Mouse (Mus musculus): ENCODE data around the gene Ppfia1.

The Ppfia1 gene

DNA sequence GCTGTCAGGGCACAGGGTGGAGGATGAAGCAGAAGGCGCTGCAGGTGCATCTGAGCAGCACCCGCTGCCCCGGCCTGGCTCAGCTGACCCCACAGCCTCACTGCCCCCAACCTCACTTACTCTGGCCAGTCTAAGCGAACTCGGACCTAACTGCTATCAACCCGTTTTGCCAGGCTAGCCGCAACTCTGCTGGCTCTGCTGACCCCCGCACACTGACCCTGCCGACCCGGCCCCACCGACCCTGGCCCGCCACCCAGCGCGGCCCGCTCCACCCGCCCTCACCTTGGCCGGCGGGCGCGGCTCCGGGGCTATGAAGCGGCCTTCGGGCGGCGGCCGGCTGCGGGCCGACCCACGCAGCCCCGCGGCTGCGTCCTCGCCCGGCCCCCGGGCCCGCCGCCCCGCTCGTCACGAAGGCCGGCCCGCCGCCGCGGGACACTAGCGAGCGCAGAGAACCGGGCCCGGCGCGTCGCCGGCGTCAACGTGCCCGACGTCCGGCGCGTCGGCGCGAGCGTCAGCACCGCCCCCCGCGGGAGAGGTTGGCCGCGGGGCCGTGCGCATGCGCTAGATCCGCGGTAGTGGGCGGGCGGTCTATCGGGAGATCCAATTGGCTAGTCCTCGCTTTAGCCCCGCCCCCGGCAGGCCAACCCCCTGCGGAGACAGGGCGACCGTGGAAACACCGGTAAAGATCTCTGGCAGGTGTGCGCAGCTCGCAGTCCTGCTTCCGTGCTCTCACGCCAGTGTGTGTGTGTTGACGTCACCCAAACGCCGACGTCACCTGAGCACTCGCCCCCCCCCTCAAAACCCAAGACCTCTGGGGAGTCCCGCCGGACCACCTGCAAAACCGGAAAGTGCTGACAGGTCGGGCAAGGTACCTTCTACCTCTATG, at the start of gene Ppfia1:
Gene Ppfia1 (minus strand): TSS at position 493 of the 886 bp plus-strand sequence.
- peak; percentile 98 to 99 for DNase-seq (ENCODE audit: low spot score in 2 of 2)

DNA sequence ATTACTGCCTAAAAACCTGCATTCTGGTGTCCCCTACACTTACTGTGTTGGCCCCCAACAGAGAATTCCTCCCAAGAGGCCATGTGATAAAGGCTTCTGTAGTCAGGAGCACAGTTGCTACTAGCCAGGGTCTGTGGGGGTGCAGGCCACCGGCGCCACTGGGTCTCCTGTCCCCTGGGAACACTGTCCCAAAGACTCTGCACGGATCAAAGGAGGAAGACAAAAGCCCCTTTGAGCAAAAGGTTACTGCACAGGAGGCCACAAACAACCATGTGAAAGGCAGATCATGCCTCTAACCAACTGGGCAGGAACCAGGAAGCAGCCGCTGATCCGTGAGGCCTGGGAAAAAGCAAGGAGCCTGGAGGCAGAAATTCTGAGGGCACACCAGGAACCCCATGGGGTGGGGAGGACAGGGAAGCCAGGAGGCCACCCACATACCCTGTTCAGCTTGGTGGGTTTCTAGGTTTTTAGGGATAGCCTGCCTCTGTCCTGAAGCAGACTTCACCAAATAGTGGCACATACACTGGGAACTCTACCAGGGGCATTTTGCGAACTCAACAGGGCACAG, 46.9 kb upstream of the Ppfia1 start:
- DNase-seq (ENCODE audit: low spot score in 2 of 2), result no peak

DNA sequence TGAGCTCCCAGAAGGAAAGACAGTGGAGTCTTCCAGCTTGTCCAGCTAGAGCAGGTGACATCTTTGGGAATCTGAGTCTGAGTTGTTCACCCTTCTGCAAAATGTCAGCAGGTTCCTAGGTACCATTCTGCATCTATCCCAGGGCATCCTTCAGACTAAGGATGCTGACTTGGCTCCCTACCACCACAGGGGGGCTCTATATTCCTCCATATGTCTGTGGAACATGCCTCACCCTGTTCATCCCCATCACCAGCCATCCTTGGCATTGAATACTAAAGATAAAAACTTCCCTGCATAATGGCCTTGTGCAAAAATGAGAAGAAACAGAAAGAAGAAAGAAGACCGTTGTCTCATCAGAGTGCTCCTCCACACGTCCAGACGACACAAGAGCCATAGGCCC, 36.0 kb upstream of the Ppfia1 start:
- no peak for DNase-seq (ENCODE audit: low spot score in 2 of 2)

DNA sequence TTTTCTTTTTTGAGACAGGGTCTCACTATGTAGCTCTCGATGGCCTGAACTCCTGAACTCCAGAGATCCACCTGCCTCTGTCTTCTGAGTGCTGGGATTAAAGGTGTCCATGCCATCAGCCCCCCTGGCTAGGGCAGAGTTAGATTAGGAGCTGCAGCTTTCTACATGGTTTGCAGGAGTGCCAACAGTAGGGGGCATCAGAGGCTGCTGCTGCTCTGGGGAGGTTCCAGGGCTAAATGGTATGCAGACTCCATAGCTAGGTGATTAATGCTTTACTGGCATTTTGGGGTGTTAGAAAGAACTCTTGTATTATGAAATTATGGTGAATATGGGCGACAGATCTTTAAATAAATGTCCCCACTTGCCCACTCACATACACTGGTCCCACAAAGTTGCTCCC, 33.8 kb upstream of the Ppfia1 start:
- DNase-seq (ENCODE audit: low spot score in 2 of 2), result no peak

DNA sequence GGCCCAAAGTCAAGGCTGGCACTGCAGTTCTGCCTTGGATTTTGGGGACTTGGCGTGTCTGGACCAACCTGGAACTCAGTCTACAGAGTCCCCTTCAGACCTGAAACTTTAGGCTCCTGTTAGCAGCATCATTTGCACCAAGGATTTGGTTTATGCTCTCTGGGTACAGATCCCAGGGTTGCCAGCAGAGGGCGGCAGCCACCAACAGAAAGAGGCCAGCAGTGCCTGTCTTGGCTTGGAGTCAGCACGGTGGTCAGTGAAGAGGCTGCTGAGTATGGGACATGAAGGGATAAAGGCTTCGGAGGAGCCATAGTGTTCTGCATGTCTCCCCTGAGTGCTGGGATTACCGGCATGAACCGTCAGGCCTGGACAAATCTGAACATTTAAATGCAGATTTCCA, 32.1 kb upstream of the Ppfia1 start:
- DNase-seq (ENCODE audit: low spot score in 2 of 2), result peak; percentile 25 to 39

DNA sequence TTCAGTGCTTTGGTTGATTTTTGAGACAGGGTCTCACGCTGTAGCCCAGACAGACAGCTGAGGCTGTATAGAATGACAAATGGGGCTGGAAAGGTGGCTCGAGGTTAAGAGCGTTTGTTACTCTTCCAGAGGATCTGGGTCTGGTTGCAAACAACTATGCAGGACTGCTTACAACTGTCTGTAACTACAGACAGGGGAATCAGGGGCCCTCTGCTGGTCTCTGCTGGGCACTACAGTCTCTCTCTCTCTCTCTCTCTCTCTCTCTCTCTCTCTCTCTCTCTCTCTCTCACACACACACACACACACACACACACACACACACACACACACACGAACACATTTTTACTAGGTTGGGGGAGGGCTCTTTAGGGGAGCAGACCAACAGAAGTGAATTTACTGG, 30.1 kb upstream of the Ppfia1 start:
- peak; percentile 12 to 49 for DNase-seq (ENCODE audit: low spot score in 2 of 2)

DNA sequence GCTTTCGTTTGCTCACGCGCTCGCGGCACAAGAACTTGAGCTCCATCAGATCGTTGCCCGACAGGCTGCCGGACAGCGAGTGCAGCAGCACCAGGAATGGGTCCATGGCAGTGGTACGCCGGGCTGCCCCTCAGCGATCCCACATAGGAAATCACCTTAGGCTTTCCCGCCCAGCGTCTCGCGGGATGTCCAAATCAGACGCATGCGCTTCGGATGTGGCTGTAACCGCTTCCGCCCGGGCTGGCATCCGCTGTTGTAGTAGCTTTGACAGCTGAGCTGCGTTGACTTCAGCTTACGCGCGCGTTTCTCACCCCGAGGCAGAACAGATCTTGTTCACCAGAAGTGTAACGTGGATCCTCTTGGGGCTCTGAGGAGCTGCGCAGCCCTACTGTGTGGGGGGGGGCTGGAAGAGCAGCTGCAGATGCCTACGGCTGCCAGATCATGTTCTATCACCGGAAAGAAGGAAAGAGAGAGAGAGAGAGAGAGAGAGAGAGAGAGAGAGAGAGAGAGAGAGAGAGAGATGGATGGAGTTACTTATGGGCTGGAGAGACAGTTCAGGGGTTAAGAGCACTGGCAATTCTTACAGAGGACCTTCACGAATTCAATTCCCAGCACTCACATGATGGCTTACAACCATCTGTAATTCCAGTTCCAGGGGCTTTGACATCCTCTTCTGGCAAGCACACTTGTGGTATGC, 28.9 kb upstream of the Ppfia1 start, which contains the start of gene Fadd:
Gene Fadd (minus strand): TSS at position 180 of the 697 bp plus-strand sequence.
- DNase-seq (ENCODE audit: low spot score in 2 of 2), result peak; percentile 82 to 89

DNA sequence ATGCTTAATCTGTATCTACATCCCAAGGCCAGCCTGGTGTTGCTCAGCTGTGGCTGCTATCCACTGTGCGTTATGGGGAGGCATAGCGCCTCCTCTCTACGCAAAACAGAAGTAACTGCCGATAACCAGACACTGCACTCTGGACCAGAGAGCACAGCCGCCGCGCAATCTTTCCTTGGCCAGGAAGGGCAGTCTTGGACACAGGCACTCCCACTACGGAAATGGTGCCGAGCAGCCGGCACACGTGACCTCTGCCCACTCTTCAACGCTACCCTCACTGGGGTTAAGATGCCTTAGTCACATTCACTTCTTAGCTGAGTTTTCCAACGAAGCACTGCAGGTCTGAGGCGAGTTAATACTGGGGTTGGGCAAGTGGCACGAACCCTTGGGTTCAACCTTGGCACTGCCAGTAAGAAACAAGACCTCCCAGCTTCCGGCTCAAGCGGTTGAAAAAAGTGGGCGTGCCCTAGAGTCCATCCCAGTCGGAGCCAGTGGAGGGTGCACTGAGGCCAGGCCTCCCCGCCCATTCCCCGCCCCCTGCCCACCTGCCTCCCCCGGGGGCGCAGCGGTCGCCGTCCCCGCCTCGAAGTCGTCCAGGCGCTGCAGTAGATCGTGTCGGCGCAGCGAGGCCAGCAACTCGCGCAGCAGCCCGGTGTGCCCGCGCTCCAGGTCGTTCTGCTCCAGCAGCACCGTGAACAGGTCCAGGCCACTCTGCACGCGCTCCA, 28.2 kb upstream of the Ppfia1 start:
- peak; percentile 48 to 59 for DNase-seq (ENCODE audit: low spot score in 2 of 2)

DNA sequence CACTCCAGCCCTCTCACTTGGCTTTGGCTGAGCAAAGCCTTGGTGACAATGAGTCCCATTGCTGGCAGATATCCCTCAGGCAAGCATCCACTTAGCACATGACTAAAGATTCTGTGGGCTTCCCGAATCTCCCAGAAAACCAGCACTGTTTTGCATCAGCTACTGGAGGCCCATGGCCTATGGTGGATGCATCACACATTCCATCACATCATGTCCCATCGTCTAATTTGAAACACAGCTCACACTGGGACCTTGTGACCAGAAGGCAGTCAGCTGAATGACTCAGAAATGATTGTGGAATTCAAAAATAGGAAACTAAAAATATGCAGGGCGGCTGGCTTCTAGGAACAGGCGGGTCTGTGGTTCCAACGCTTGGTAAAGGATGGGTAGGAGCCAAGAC, 24.3 kb upstream of the Ppfia1 start:
- DNase-seq (ENCODE audit: low spot score in 2 of 2), result no peak

DNA sequence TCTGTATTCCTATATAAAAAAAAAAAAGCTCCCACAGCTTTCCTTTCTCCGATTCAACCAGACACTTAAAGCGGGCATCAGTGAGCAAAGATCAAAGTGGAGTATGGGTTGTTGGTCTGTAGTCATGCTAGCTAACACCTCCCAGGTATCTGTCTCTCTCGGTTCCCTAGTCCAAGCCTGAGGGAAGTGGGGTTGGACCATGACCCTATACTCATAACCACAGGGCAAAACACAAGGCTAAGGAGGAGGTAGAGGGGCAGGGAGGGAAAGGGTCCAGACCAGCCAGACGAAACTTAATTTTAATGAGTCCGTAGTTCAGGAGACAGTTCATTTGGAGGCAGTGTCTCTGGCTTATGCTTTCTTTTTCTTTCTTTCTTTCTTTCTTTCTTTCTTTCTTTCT, 18.7 kb upstream of the Ppfia1 start:
- DNase-seq (ENCODE audit: low spot score in 2 of 2), result no peak

DNA sequence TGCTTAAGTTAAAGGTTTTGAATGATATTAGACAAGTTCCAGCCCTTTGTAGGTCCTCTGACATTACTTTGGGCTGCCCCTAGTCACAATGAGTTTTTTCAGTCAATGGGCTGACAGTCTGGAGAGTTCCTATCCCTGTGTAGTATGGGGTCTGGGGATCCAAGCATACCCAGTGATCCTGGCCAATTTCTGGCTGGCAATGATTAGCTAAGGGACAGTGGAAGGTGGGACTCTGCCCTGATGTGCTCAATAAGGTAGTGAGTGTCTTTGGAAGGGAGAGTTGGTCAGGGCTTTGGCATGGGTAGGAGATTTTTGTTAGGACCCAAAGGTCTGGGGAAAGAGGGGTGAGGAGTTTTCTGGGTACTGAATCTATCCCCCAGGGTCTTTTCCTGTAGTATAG, 18.1 kb upstream of the Ppfia1 start:
- DNase-seq (ENCODE audit: low spot score in 2 of 2), result no peak

DNA sequence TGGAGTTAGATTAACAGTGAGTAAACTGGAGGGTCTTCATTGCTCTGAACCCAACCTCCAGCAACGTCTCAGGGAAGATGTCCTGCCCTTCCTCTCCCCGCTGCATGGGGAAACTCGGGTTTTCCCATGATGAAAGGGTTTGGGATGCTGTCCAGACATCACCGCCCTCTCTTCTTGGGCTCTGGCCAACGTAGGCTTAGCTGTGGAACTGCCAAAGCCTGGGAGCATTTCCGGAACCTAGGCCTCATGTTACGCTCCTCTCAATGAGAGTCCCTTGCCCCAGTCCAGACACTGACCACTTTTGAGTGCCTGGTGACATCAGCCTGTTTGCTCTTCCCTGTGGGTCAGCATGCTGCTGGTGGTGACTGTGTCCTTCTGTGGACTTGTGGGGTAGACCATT, 15.9 kb upstream of the Ppfia1 start:
- no peak for DNase-seq (ENCODE audit: low spot score in 2 of 2)

DNA sequence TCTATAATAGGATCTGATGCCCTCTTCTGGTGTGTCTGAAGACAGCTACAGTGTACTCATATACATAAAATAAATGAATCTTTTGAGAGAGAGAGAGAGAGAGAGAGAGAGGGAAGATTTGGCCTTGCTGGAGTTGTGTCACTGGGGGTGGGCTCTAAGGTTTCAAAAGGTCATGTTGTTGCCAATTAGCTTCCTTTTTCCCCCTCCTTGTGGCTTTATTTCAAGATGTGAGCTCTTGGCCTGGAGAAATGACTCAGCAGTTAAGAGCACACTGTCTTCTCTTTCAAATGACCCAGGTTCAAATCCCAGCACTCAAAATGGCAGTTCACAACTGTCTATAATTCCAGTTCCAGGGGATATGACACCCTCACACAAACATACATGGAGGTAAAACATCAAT, 14.6 kb upstream of the Ppfia1 start:
- no peak for DNase-seq (ENCODE audit: low spot score in 2 of 2)

DNA sequence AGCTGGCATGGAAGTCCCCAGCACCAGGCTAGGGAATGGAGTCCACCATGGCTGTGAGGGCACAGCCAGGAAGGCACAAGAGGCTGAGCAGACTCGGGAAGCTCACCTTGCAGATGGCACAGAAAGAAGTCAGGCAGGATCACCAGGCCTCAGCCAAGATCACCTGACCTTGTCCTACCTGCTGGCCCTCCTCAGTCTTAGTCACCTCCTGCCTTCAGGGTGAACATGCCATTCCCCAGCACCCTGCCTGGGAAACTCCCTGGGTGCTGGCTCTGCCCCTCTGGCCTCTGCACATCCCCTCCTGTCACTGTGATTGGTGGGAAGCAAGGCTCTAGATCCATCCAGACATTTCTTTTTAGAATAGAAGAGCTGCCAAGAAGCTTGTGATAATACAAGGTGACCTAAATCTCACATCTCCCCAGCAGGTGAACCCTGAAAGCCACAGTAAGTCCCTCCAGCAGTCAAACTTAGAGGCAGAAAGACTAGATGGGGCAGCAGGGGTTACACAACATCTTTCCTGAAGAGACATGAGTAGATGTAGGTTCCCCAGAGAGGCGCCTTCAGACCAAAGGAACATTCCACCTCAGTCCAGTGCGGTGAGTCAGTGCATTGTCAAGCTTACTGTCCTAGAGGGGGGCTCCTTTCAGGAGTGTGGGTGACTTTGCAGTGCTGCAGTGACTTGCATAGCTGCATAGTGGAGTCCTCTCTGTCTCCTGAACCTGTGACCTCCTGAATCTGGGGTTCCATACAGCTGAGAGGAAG, 13.6 kb upstream of the Ppfia1 start:
- no peak for DNase-seq (ENCODE audit: low spot score in 2 of 2)

DNA sequence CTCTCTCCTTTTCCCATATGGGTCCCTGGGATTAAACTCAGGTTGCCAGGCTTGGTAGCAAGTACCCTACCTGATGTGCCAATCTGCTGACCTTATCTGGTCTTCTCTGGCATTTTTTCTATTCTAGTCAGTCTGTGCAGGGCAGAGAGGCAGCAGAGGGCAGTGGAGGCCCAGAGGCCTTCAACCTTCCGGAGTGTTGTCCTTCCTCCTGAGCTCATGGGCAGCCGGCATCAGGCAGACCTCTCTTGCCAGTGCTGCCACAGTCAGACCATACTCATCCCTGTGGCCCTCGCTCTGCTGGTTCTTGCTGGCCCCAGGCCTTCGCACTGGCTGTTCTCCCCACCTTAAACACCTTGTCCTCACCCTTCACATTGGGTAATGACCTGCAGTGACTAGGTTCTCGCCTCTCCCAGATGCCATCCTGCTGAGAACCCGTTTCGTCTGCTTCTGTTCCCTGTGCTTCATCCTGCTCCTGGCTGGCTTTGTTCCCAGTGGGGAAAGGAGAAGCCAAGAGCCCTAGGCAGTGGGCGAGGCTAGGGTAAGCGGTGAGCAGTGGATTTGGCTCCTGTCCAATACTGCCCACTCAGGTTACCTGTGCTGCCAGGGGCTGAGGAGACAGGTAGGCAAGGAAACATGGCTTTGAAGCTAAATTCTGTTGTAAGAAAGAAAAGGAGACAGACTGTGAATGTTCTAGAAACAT, 10.1 kb upstream of the Ppfia1 start:
- no peak for DNase-seq (ENCODE audit: low spot score in 2 of 2)

DNA sequence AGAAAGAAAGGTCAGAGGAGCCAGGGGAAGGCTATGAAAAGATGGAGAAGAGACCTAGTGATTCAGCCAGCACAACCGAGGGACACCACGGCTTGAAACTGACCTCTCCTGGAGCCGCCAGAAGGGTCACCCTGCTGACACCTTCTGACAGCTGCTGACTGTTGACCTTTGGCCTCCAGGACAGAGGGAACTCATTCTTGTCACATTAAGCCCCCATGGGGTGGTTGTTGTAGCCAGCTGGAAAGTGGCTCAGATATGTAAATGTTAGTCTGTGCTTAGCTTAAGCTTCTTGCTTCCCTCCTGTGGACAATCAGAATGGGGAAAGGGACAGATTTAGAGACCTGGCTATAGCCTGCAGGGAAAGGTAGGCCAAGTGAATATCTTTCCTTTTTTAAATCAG, 8.5 kb upstream of the Ppfia1 start:
- no peak for DNase-seq (ENCODE audit: low spot score in 2 of 2)

DNA sequence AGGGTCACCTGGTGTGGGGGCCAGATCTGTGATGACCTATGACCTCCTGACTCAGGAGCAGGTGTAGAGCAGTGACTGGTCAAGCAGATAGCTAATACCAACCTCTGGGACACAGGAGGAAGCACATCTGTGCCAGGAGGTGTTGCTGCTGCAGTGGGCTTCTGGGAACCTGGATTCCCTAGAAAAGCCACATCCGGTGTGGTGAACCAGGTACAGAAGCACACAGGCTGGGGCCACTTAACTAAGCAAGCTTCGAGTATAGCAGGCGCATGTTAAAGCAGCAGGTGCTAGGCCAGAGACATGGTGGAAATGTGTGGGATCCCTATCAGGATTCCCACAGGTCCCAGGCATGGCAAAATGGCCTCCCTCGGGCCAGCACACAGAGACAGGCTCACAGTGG, 7.1 kb upstream of the Ppfia1 start:
- DNase-seq (ENCODE audit: low spot score in 2 of 2), result no peak

DNA sequence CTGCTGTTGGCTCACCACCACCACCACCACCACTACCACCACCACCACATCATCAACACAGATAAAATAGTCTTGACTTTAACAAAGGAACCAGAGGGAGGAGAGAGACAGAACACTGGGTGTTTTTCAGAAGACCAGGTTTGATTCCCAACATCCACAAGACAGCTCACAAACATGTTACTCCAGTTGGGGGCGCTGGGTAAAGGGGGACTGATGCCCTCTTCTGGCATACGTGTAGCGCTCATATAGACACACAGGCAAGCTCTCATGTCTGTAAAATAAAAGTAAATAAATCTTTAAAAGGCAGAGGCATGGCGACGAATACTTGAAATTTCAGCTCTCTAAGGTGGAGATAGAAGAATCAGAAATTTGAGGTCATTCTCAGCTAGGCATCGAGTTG, 5.0 kb upstream of the Ppfia1 start:
- no peak for DNase-seq (ENCODE audit: low spot score in 2 of 2)

DNA sequence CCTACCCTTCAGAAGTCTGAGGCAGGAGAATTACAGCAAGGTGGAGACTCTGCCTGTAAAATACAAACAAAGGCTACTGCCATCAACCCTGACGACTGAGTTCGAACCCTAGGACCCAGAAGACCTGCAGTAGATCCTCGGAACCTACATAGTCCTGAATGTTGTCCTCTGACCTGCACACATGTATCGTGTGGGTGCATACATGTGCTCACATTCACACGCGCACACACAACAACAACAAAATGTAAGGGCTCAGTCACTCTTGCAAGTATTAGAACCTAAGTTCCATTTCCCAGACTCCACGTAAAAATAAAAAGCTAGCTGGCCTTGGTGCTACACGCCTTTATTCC, 569 bp upstream of the Ppfia1 start:
- DNase-seq (ENCODE audit: low spot score in 2 of 2), result no peak

DNA sequence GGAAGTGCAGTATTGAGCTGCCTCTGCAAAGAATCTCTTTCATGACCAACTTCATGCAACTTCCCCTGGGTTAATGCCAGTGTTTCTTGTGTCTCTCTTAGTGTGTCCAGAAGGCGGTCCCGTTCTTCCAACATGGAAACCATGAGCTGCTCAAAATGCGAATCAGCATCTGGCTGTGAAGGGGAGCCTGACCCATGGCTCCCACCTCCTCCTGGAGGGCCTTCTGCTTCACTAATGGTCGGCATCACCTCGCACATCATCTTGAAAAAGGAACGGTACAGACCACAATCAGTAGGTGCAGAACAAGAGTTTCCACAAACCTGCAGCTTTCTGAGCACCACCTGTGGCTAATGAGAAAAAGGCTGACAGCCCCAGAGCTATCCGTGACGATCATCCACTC, 1.3 kb downstream of the Ppfia1 start:
- no peak for DNase-seq (ENCODE audit: low spot score in 2 of 2)

DNA sequence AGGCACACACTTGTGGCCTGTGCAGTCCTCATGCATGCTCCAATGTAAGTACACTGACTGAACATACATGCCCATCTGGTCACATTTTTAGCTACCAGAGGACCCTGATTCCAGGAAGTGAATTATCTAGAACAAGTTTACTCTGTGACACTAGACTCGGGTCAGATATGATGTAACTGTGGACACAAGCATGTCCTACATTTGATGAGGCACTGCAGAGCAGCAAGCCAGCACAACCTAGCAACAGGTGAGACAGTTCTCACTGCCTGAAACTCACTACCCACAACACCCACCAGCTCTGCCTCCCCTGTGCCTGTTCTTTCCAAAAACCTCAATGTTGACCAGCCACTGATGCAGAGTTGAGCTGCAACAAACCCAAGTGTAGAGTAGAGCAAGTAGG, 2.7 kb downstream of the Ppfia1 start:
- DNase-seq (ENCODE audit: low spot score in 2 of 2), result no peak

All from spleen, postnatal 14 days (tissue).